Mouse (Mus musculus): ENCODE data around the gene Rarg.

GRCm38 (mm10) chr15:102248131-102248811, 9.0 kb downstream of the Rarg start:
- TF ChIP-seq CTCF (IDR thresholded peaks at IDR 0.05 in 2 of 3, conservative IDR thresholded peaks at IDR 0.05 in 1 of 3; ENCODE audit: control insufficient read depth in 1 of 3, insufficient read depth in 1 of 3, low read depth in 2 of 3, low read length in 3 of 3, poor library complexity in 1 of 3, severe bottlenecking in 1 of 3) (no peak), USF1 (IDR thresholded peaks at IDR 0.05; ENCODE audit: low read depth, low read length) (no peak), ZNF384 (IDR thresholded peaks at IDR 0.05; ENCODE audit: low read depth, low read length) (peak; percentile 59), TAL1 (IDR thresholded peaks at IDR 0.05; ENCODE audit: low read length) (no peak), POLR2A (IDR thresholded peaks at IDR 0.05; ENCODE audit: control insufficient read depth in 1 of 2, insufficient read depth in 1 of 2, low read depth in 1 of 2, low read length in 2 of 2, poor library complexity in 1 of 2) (no peak), RAD21 (IDR thresholded peaks at IDR 0.05; ENCODE audit: low read depth, low read length) (no peak)

All from MEL (cell line).